Mouse (Mus musculus): ENCODE measurements around the gene Ankrd23. TPM values are rescaled to one million over a fixed set of nuclear protein-coding genes. Genes with fewer than 3 reads are reported as not detected.

The Ankrd23 gene
- total and polyA plus RNA-seq, 2 experiments from 2014 or later, result 5.3 to 9.8 TPM

GRCm38 (mm10) chr1:36511289-36512021 lies 25.2 kb downstream of the Ankrd23 start, which contains the start of gene Cnnm3:
Gene Cnnm3, plus strand, starts transcription at chr1:36511867.
- H3K9me3 ChIP-seq (ENCODE audit: low read length), result no peaks in the 10 kb centered on the region
- peaks cover 14% of the 10 kb centered on the region for H3K4me1 ChIP-seq (ENCODE audit: insufficient read depth)
- H3K27me3 ChIP-seq (ENCODE audit: insufficient read depth, low read length), result no peaks in the 10 kb centered on the region
- H3K27ac ChIP-seq (ENCODE audit: low read depth, low read length), result peak within 1 kb of the TSS; percentile 97
- peak within 1 kb of the TSS; percentile 92 for H3K9ac ChIP-seq
- TF ChIP-seq CTCF (IDR thresholded peaks at IDR 0.05; ENCODE audit: low read depth), result peak; percentile 55
- ATAC-seq (peak; percentile 99), DNase-seq (peak; percentile 99)
- 4% methylated on average over 50 of the region's 51 CpGs for WGBS
- peak within 1 kb of the TSS; percentile 90 for H3K4me3 ChIP-seq (ENCODE audit: low read depth, low read length)
- peak within 1 kb of the TSS; percentile 89 for H3K4me2 ChIP-seq (ENCODE audit: low read depth)
- H3K36me3 ChIP-seq (ENCODE audit: insufficient read depth), result peaks cover 1% of the 10 kb centered on the region

- H3K27ac ChIP-seq (ENCODE audit: low read depth, low read length), result no peak overlapping the region
- H3K27me3 ChIP-seq (ENCODE audit: insufficient read depth, low read length), result no peaks in the 10 kb centered on the region
- H3K9ac ChIP-seq, result no peak overlapping the region
- no peak overlapping the region for H3K4me3 ChIP-seq (ENCODE audit: low read depth, low read length)
- DNase-seq, result no peak
- no peaks in the 10 kb centered on the region for H3K9me3 ChIP-seq (ENCODE audit: low read length)
- no peak overlapping the region for H3K4me2 ChIP-seq (ENCODE audit: low read depth)
- no peaks in the 10 kb centered on the region; the same call in 1 of the 2 replicates for H3K4me1 ChIP-seq (ENCODE audit: insufficient read depth)
- TF ChIP-seq CTCF (IDR thresholded peaks at IDR 0.05; ENCODE audit: low read depth), result no peak
- 87% methylated on average over 5 of the region's 5 CpGs for WGBS
- peaks cover 6% of the 10 kb centered on the region for H3K36me3 ChIP-seq (ENCODE audit: insufficient read depth)
- ATAC-seq, result no peak
These were observed 28.4 kb downstream of the Ankrd23 start for GRCm38 (mm10) chr1:36508238-36508637.

- Histone ChIP-seq H3K27me3 (ENCODE audit: insufficient read depth, low read length) (no peaks in the 10 kb centered on the region), H3K36me3 (ENCODE audit: insufficient read depth) (peaks cover 28% of the 10 kb centered on the region), H3K9me3 (ENCODE audit: low read length) (no peaks in the 10 kb centered on the region), H3K4me3 (ENCODE audit: low read depth, low read length) (no peak overlapping the region), H3K27ac (ENCODE audit: low read depth, low read length) (no peak overlapping the region), H3K9ac (no peak overlapping the region), H3K4me1 (ENCODE audit: insufficient read depth) (no peaks in the 10 kb centered on the region), H3K4me2 (ENCODE audit: low read depth) (no peak overlapping the region)
- peak; percentile 91 for TF ChIP-seq CTCF (IDR thresholded peaks at IDR 0.05; ENCODE audit: low read depth)
- DNase-seq (peak; percentile 81), ATAC-seq (peak; percentile 59; the same call in 1 of the 2 replicates)
- WGBS, result 4% methylated on average over 3 of the region's 3 CpGs
These were observed 35.4 kb downstream of the Ankrd23 start for GRCm38 (mm10) chr1:36501261-36501660.

GRCm38 (mm10) chr1:36497312-36497711 lies 39.4 kb downstream of the Ankrd23 start:
- TF ChIP-seq CTCF (IDR thresholded peaks at IDR 0.05; ENCODE audit: low read depth), result no peak
- Histone ChIP-seq H3K9ac (no peak overlapping the region), H3K27ac (ENCODE audit: low read depth, low read length) (no peak overlapping the region), H3K4me1 (ENCODE audit: insufficient read depth) (no peaks in the 10 kb centered on the region), H3K27me3 (ENCODE audit: insufficient read depth, low read length) (no peaks in the 10 kb centered on the region), H3K4me2 (ENCODE audit: low read depth) (no peak overlapping the region), H3K36me3 (ENCODE audit: insufficient read depth) (peaks cover 25% of the 10 kb centered on the region), H3K4me3 (ENCODE audit: low read depth, low read length) (no peak overlapping the region), H3K9me3 (ENCODE audit: low read length) (no peaks in the 10 kb centered on the region)
- DNase-seq (no peak), ATAC-seq (no peak)
- 63% methylated on average over 2 of the region's 2 CpGs for WGBS

GRCm38 (mm10) chr1:36496719-36497118 lies 40.0 kb downstream of the Ankrd23 start:
- H3K9me3 ChIP-seq (ENCODE audit: low read length), result no peaks in the 10 kb centered on the region
- H3K4me3 ChIP-seq (ENCODE audit: low read depth, low read length), result no peak overlapping the region
- WGBS, result 56% methylated on average over 2 of the region's 2 CpGs
- no peak overlapping the region for H3K9ac ChIP-seq
- no peak overlapping the region for H3K27ac ChIP-seq (ENCODE audit: low read depth, low read length)
- no peaks in the 10 kb centered on the region for H3K27me3 ChIP-seq (ENCODE audit: insufficient read depth, low read length)
- DNase-seq (no peak), ATAC-seq (peak; percentile 74)
- peak; percentile 67 for TF ChIP-seq CTCF (IDR thresholded peaks at IDR 0.05; ENCODE audit: low read depth)
- H3K4me1 ChIP-seq (ENCODE audit: insufficient read depth), result no peaks in the 10 kb centered on the region
- H3K4me2 ChIP-seq (ENCODE audit: low read depth), result no peak overlapping the region
- H3K36me3 ChIP-seq (ENCODE audit: insufficient read depth), result peaks cover 25% of the 10 kb centered on the region; the same call in 1 of the 2 replicates

GRCm38 (mm10) chr1:36493299-36493698 lies 43.4 kb downstream of the Ankrd23 start:
- no peak for TF ChIP-seq CTCF (IDR thresholded peaks at IDR 0.05; ENCODE audit: low read depth)
- Histone ChIP-seq H3K9ac (no peak overlapping the region), H3K36me3 (ENCODE audit: insufficient read depth) (peaks cover 3% of the 10 kb centered on the region; the same call in 1 of the 2 replicates), H3K4me3 (ENCODE audit: low read depth, low read length) (no peak overlapping the region), H3K9me3 (ENCODE audit: low read length) (no peaks in the 10 kb centered on the region), H3K27ac (ENCODE audit: low read depth, low read length) (no peak overlapping the region), H3K4me2 (ENCODE audit: low read depth) (no peak overlapping the region), H3K27me3 (ENCODE audit: insufficient read depth, low read length) (no peaks in the 10 kb centered on the region), H3K4me1 (ENCODE audit: insufficient read depth) (no peaks in the 10 kb centered on the region)
- DNase-seq (no peak), ATAC-seq (no peak)
- WGBS, result 88% methylated on average over 6 of the region's 6 CpGs

GRCm38 (mm10) chr1:36492416-36493139 lies 44.1 kb downstream of the Ankrd23 start:
- 48% methylated on average over 9 of the region's 9 CpGs for WGBS
- no peak for DNase-seq
- no peaks in the 10 kb centered on the region for H3K4me1 ChIP-seq (ENCODE audit: insufficient read depth)

More at GRCm38 (mm10) chr1:36492416-36493139, 44.1 kb downstream of the Ankrd23 start:
- Histone ChIP-seq H3K4me2 (ENCODE audit: low read depth) (no peak overlapping the region), H3K4me3 (ENCODE audit: low read depth, low read length) (no peak overlapping the region), H3K27ac (ENCODE audit: low read depth, low read length) (no peak overlapping the region), H3K9me3 (ENCODE audit: low read length) (no peaks in the 10 kb centered on the region), H3K9ac (no peak overlapping the region), H3K36me3 (ENCODE audit: insufficient read depth) (no peaks in the 10 kb centered on the region), H3K27me3 (ENCODE audit: insufficient read depth, low read length) (no peaks in the 10 kb centered on the region)
- ATAC-seq, result peak; percentile 66
- TF ChIP-seq CTCF (IDR thresholded peaks at IDR 0.05; ENCODE audit: low read depth), result peak; percentile 57
